Mouse (Mus musculus): ENCODE data around the gene Wdcp. TPM values are rescaled to one million over a fixed set of nuclear protein-coding genes. Genes with fewer than 3 reads are reported as not detected.

Wdcp gene
- polyA plus RNA-seq, 1 experiment from 2014 or later: 19.8 TPM

DNA sequence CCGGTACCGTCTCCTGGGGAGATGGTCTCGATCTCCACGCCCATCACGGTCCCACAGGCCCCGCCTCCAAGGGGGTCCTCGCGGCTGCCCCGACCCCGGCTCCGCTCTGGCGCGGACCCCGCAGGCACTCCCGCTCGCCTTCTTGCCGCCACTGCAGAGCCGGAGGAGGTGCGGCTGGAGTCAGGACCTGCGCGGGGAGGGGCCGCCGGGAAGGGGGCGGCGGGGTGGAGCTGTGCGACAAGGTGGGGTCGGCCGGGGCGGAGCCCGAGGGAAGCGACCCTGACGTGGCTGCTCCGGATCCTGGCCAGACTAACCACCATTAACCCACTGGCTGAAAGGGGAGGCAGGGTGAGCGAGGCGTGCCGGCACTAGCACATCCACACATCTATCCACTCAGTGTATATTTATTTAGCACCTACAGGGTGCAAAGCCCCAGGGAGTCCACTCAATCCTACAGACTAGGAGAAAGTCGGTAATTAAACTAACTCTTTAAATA, 1.7 kb upstream of the Wdcp start, which contains the start of gene Fkbp1b:
Gene Fkbp1b (minus strand): TSS at position 200 of the 496 bp plus-strand sequence.
- Histone ChIP-seq H3K4me3 (peak within 1 kb of the TSS; percentile 79), H3K4me1 (peaks cover 18% of the 10 kb centered on the region), H3K9me3 (replicated peaks) (no peaks in the 10 kb centered on the region), H3K27me3 (peaks cover 25% of the 10 kb centered on the region), H3K27ac (no peak within 1 kb of the TSS), H3K36me3 (no peaks in the 10 kb centered on the region), H3K4me2 (replicated peaks) (peak within 1 kb of the TSS; percentile 92), H3K9ac (peak within 1 kb of the TSS; percentile 78)
- WGBS: under 1% methylated on average over 37 of the region's 37 CpGs
- peak; percentile 60 for ATAC-seq (ENCODE audit: low FRiP score)

DNA sequence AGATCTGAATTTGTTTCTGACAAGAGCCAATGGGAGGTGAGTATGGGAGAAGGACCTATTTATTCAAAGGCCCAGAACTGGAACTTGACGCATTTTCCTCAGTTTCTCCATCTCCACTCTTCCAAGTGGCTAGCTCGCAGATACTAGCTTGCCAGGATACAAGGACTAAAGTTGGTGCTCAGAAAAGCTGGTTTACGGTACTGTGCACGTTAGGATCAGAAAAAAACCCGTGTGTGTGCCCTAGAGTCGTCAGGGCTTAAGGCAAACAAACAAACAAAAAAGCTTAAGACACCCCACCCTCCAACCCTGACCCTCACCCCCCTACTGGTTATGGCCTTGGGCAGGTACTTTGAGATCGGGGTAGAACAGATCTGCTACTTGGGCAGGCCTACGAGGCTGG, 647 bp upstream of the Wdcp start:
- H3K9me3 ChIP-seq (replicated peaks): no peaks in the 10 kb centered on the region
- ATAC-seq (ENCODE audit: low FRiP score): no peak
- peaks cover 18% of the 10 kb centered on the region for H3K4me1 ChIP-seq
- H3K36me3 ChIP-seq: no peaks in the 10 kb centered on the region
- no peak overlapping the region for H3K4me2 ChIP-seq (replicated peaks)
- H3K27ac ChIP-seq: no peak overlapping the region
- WGBS: 89% methylated on average over 8 of the region's 8 CpGs
- no peak overlapping the region for H3K9ac ChIP-seq
- H3K27me3 ChIP-seq: peaks cover 25% of the 10 kb centered on the region
- H3K4me3 ChIP-seq: no peak overlapping the region

- peak overlapping the region; percentile 68 for H3K9ac ChIP-seq
- ATAC-seq (ENCODE audit: low FRiP score): peak; percentile 27
- no peaks in the 10 kb centered on the region for H3K9me3 ChIP-seq (replicated peaks)
- H3K4me1 ChIP-seq: peaks cover 18% of the 10 kb centered on the region
- peak overlapping the region; percentile 60 for H3K4me3 ChIP-seq
- H3K4me2 ChIP-seq (replicated peaks): peak overlapping the region; percentile 78
- no peak overlapping the region for H3K27ac ChIP-seq
- H3K36me3 ChIP-seq: 0 out of 2 replicates have a peak, but pooled peaks cover under 1% of the 10 kb centered on the region
- H3K27me3 ChIP-seq: peaks cover 25% of the 10 kb centered on the region
- WGBS: 1% methylated on average over 12 of the region's 12 CpGs
Observed at GRCm38 (mm10) chr12:4843741-4844140, 638 bp downstream of the Wdcp start.

DNA sequence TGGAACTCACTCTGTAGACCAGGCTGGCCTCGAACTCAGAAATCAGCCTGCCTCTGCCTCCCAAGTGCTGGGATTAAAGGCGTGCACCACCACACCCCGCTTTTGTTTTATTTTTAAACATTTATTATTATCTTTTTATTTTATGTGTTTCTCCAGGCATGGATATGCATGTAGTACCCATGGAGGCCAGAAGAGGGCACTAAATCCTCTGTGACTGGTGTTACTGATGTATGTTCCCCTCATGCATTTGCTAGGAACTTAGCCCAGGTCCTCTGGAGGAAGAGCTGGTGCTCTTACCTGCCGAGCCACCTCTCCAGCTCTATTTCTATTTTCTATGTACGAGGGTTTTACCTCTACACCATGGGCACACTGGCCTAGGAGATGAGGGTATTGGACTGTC, 13.1 kb downstream of the Wdcp start:
- Histone ChIP-seq H3K9me3 (replicated peaks) (no peaks in the 10 kb centered on the region), H3K27me3 (no peaks in the 10 kb centered on the region), H3K4me2 (replicated peaks) (no peak overlapping the region), H3K4me1 (peaks cover 7% of the 10 kb centered on the region), H3K36me3 (peaks cover 23% of the 10 kb centered on the region; the same call in 1 of the 2 replicates), H3K27ac (no peak overlapping the region), H3K4me3 (no peak overlapping the region), H3K9ac (no peak overlapping the region)
- 98% methylated on average over 5 of the region's 5 CpGs for WGBS
- no peak for ATAC-seq (ENCODE audit: low FRiP score)

GRCm38 (mm10) chr12:4856834-4857233, 13.7 kb downstream of the Wdcp start:
- Histone ChIP-seq H3K9me3 (replicated peaks) (no peaks in the 10 kb centered on the region), H3K27ac (no peak overlapping the region), H3K27me3 (no peaks in the 10 kb centered on the region), H3K4me2 (replicated peaks) (no peak overlapping the region), H3K36me3 (peaks cover 19% of the 10 kb centered on the region; the same call in 1 of the 2 replicates), H3K4me3 (no peak overlapping the region), H3K4me1 (peaks cover 7% of the 10 kb centered on the region), H3K9ac (no peak overlapping the region)
- WGBS: 96% methylated on average over 2 of the region's 2 CpGs
- ATAC-seq (ENCODE audit: low FRiP score): no peak

DNA sequence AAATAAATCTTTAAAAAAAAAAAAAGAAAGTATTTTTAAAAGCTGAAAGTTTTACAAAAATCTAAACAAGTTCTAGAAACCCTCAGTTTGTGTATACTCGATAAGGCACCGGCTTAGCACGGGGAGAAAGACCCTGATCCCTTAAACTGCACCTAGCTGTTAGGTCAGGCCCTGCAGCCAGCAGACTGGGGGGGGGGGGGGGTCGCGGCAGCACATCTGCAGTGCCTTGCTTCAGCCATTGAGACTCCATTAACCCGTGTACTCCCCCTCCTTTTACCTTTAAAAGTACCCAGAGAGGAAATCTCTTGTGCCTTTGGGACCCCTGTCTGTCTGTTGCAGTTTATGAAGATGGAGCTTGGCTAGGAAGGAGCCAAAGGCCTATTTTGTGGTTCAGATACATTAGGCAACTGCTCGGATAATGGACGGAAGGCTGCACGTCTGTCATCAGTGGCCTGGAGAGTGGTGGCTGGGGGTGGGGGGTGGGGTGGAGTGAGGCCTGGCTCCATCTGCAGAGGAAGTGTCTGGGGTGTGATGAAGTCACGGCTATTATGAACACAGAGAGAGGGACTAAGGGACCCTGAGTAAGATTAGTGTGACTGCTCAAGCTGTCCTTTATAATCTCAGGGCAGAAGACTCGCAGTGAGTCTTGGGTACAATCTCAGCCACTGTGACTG, 16.3 kb downstream of the Wdcp start:
- H3K9ac ChIP-seq: no peak overlapping the region
- peak; percentile 85 for ATAC-seq (ENCODE audit: low FRiP score)

GRCm38 (mm10) chr12:4862672-4863071, 19.6 kb downstream of the Wdcp start:
- Histone ChIP-seq H3K4me1 (peaks cover 14% of the 10 kb centered on the region), H3K27ac (no peak overlapping the region), H3K4me2 (replicated peaks) (no peak overlapping the region), H3K36me3 (0 out of 2 replicates have a peak, but pooled peaks cover 3% of the 10 kb centered on the region), H3K4me3 (no peak overlapping the region), H3K9ac (no peak overlapping the region), H3K27me3 (no peaks in the 10 kb centered on the region), H3K9me3 (replicated peaks) (no peaks in the 10 kb centered on the region)
- 89% methylated on average over 4 of the region's 4 CpGs for WGBS
- no peak for ATAC-seq (ENCODE audit: low FRiP score)

More for the DNA sequence above, 16.3 kb downstream of the Wdcp start:
- no peak overlapping the region for H3K4me3 ChIP-seq
- H3K9me3 ChIP-seq (replicated peaks): no peaks in the 10 kb centered on the region
- H3K36me3 ChIP-seq: peaks cover 17% of the 10 kb centered on the region; the same call in 1 of the 2 replicates
- peaks cover 11% of the 10 kb centered on the region for H3K4me1 ChIP-seq
- no peak overlapping the region for H3K4me2 ChIP-seq (replicated peaks)
- peak overlapping the region; percentile 74 for H3K27ac ChIP-seq
- WGBS: 33% methylated on average over 11 of the region's 11 CpGs
- H3K27me3 ChIP-seq: no peaks in the 10 kb centered on the region

DNA sequence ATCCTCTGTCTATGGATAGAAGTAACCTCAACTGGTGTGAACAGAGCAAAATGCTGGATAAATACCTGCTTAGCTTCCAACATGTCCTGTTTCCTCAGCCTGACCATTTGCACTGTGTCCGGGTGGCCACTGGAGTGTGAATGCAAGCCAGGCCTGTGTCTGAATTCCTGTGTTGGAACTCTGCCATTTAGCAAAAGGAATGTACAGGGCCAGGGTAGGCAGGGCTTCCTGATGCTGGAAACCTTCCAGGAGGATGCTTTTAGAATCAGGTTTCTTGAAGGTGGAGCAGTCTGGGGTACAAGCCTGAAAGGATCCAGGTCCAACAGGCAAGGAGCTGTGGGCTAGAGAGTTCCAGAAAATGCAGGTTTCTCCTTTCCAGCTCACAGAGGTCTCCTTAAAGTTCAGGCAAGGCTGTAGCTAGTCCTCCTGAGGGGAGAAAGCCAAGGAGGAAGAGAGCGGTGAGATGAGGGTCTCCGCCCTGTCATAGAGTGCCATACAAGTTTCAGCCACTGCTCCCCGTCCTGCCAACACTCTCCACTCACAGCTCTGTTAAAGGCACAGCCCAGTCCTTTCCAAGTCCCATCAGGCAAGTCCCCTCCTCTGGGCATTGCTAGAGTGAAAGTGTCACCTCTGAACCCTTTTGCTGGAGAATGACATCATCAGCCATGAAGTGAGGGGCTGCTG, 20.7 kb downstream of the Wdcp start:
- 81% methylated on average over 4 of the region's 4 CpGs for WGBS
- no peak for ATAC-seq (ENCODE audit: low FRiP score)
- Histone ChIP-seq H3K9ac (no peak overlapping the region), H3K4me3 (no peak overlapping the region), H3K9me3 (replicated peaks) (no peaks in the 10 kb centered on the region), H3K27me3 (no peaks in the 10 kb centered on the region), H3K4me2 (replicated peaks) (no peak overlapping the region), H3K27ac (peak overlapping the region; percentile 44), H3K4me1 (peaks cover 14% of the 10 kb centered on the region), H3K36me3 (no peaks in the 10 kb centered on the region)

DNA sequence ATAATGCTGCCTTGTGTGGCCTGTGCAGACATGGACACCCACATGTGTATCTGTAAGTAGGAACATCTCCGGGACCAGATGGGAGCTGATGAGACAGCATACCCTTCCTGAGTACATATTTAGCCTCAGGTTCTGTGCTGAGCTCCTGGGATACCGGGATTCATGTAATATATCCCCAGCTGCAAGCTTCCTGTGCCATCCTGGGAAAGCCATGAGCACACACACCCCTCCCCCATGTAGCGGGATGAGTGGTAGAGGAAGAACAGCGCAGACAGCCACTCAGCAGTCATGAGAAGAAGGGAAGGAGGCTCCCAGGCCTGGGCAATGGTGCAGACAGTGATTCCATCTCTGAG, 21.2 kb downstream of the Wdcp start:
- peak overlapping the region; percentile 44 for H3K27ac ChIP-seq
- 73% methylated on average over 4 of the region's 4 CpGs for WGBS
- H3K4me1 ChIP-seq: peaks cover 13% of the 10 kb centered on the region
- H3K36me3 ChIP-seq: no peaks in the 10 kb centered on the region
- H3K9ac ChIP-seq: no peak overlapping the region
- H3K27me3 ChIP-seq: no peaks in the 10 kb centered on the region
- no peak overlapping the region for H3K4me3 ChIP-seq
- H3K9me3 ChIP-seq (replicated peaks): no peaks in the 10 kb centered on the region
- H3K4me2 ChIP-seq (replicated peaks): no peak overlapping the region
- ATAC-seq (ENCODE audit: low FRiP score): 0 out of 2 replicates have a peak, but pooled peaks have one; percentile 9

GRCm38 (mm10) chr12:4868924-4869323, 25.8 kb downstream of the Wdcp start:
- H3K9me3 ChIP-seq (replicated peaks): no peaks in the 10 kb centered on the region
- peaks cover 8% of the 10 kb centered on the region for H3K4me1 ChIP-seq
- no peak overlapping the region for H3K4me2 ChIP-seq (replicated peaks)
- H3K4me3 ChIP-seq: no peak overlapping the region
- no peak overlapping the region for H3K27ac ChIP-seq
- no peaks in the 10 kb centered on the region for H3K27me3 ChIP-seq
- 79% methylated on average over 8 of the region's 8 CpGs for WGBS
- no peak for ATAC-seq (ENCODE audit: low FRiP score)
- H3K9ac ChIP-seq: no peak overlapping the region
- H3K36me3 ChIP-seq: no peaks in the 10 kb centered on the region

DNA sequence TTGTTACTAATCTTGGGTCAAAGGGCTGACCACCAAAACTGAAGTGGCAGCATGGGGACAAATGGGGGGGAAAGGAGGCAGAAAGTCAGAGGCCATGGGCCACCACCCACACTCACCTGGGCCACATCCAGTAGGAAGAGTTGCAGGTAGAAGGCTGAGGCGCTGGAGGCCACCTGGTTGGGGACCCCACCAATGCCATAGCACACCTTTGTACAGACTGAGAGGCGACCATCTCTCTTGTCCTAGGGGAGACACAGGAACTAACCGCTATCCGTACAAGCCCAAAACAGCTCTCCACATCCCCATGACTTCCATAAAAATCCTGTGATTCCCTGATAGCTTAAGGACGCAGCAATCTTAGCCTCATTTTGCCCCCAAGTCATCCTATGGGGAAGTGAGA, 28.2 kb downstream of the Wdcp start:
- Histone ChIP-seq H3K4me1 (peaks cover 5% of the 10 kb centered on the region), H3K27me3 (no peaks in the 10 kb centered on the region), H3K36me3 (no peaks in the 10 kb centered on the region), H3K9me3 (replicated peaks) (no peaks in the 10 kb centered on the region), H3K4me2 (replicated peaks) (no peak overlapping the region), H3K27ac (no peak overlapping the region), H3K9ac (no peak overlapping the region), H3K4me3 (no peak overlapping the region)
- ATAC-seq (ENCODE audit: low FRiP score): no peak
- WGBS: 88% methylated on average over 5 of the region's 5 CpGs

DNA sequence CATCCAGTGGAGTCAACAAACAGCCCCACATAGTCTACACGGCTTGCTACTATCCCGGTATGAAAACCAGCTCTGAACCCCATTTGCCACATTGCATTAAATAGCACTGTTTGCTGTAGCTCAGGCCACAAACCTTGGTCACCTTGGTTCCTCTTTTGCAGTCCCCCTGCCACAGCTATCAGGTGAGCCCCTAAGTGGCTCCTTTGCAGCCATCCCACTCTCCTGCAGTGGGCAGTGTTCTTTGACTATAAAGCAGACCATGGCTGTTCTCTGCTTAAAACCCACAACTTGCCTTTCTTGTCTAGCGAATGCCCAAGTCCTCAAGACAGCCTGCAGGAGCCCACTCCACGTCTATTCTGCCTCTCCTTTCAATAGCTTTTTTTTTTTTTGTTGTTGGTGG, 29.2 kb downstream of the Wdcp start:
- 62% methylated on average over 4 of the region's 4 CpGs for WGBS
- no peaks in the 10 kb centered on the region for H3K36me3 ChIP-seq
- no peaks in the 10 kb centered on the region for H3K9me3 ChIP-seq (replicated peaks)
- no peak overlapping the region for H3K4me2 ChIP-seq (replicated peaks)
- H3K27me3 ChIP-seq: no peaks in the 10 kb centered on the region
- no peak overlapping the region for H3K27ac ChIP-seq
- H3K4me3 ChIP-seq: no peak overlapping the region
- no peak for ATAC-seq (ENCODE audit: low FRiP score)
- H3K9ac ChIP-seq: no peak overlapping the region
- peaks cover 5% of the 10 kb centered on the region for H3K4me1 ChIP-seq
